Mouse (Mus musculus) stomach, postnatal 0 days (tissue): ENCODE data around the gene Kif1b.

ENCODE experiments used
- CTCF ChIP-seq: IDR thresholded peaks from 2 replicates; pipeline ENCODE4 v1.5.1; 2016; ENCODE audit warnings: antibody characterized with exemption, low read depth, mild to moderate bottlenecking, moderate library complexity
- EP300 ChIP-seq: optimal IDR thresholded peaks from 2 replicates; pipeline ENCODE3; 2016; ENCODE audit warnings: antibody characterized with exemption

DNA sequence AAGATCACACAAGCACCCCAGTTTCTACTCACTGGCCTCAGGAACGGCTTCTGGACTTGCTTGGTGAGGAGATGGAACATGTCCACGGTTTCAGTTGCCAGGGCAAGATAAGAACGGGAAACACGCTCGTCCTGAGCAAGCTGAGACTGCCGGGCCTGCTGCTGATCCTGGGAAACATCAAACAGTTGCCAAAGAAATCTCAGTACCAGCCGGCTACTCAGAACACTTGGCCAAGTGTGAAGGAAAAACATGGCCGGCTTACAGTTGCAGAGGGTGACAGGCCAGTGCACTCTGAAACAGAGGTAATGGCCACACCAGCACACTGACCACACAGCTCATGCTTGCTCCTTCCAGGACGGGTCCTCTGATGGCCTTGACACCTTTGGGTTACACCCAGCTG, 29.9 kb upstream of the Kif1b start:
- no peak for TF ChIP-seq CTCF
- no peak for TF ChIP-seq EP300
